13 mouse cellular contexts compared by ENCODE assay signal in genomic region chr16:89972854-89973487, GRCm38 (mm10).
DNase-seq lines count a peak whose midpoint lies in the region; ATAC-seq lines count a peak whose summit lies in the region.
"Had no signal": no experiment of that assay in that cellular context is flagged by ENCODE, and none has a peak within 500 bp of the region (broad histone marks: within the 10 kb centered on the region; RNA-seq: fewer than 3 reads in every experiment).

No protein-coding gene starts in this region.

- H3K36me3 ChIP-seq in embryonic facial prominence, embryonic 13.5 days: no peaks in the 10 kb centered on the region
- no peaks in the 10 kb centered on the region for H3K36me3 ChIP-seq in embryonic facial prominence, embryonic 10.5 days (replicated peaks)
- peaks cover 5% of the 10 kb centered on the region; the same call in 1 of the 2 replicates for H3K36me3 ChIP-seq in forebrain, embryonic 13.5 days (ENCODE audit: poor library complexity, severe bottlenecking)
- H3K36me3 ChIP-seq: heart, embryonic 15.5 days; limb, embryonic 13.5 days had no signal

- no peak overlapping the region for H3K4me2 ChIP-seq in embryonic facial prominence, embryonic 13.5 days
- no peak overlapping the region for H3K4me2 ChIP-seq in forebrain, embryonic 13.5 days
- H3K4me2 ChIP-seq: heart, embryonic 15.5 days; limb, embryonic 13.5 days had no signal

- 92% methylated on average over 15 of the region's 15 CpGs for WGBS in embryonic facial prominence, embryonic 13.5 days
- WGBS in embryonic facial prominence, embryonic 10.5 days: 94% methylated on average over 15 of the region's 15 CpGs
- WGBS in forebrain, embryonic 13.5 days: 95% methylated on average over 15 of the region's 15 CpGs

- H3K27me3 ChIP-seq in embryonic facial prominence, embryonic 13.5 days: no peaks in the 10 kb centered on the region
- H3K27me3 ChIP-seq in embryonic facial prominence, embryonic 10.5 days (replicated peaks; ENCODE audit: low read depth, poor library complexity, severe bottlenecking): no peaks in the 10 kb centered on the region
- H3K27me3 ChIP-seq in forebrain, embryonic 13.5 days: no peaks in the 10 kb centered on the region
- H3K27me3 ChIP-seq: heart, embryonic 15.5 days; limb, embryonic 13.5 days had no signal

- peak; percentile 48; the same call in 1 of the 2 replicates for ATAC-seq in embryonic facial prominence, embryonic 13.5 days (ENCODE audit: insufficient number of reproducible peaks, insufficient read depth, low FRiP score, low TSS enrichment, low read depth)
- peak; percentile 97 for ATAC-seq in activated CD4-positive, CD25-positive, alpha-beta regulatory T cell, adult 4 months
- peak; percentile 98 for ATAC-seq in inflammation-experienced regulatory T-cells, adult 6 months
- ATAC-seq in forebrain, embryonic 13.5 days: no peak

- no peak overlapping the region for H3K9ac ChIP-seq in embryonic facial prominence, embryonic 13.5 days
- no peak overlapping the region for H3K9ac ChIP-seq in forebrain, embryonic 13.5 days
- H3K9ac ChIP-seq: heart, embryonic 15.5 days; limb, embryonic 13.5 days had no signal

- DNase-seq in embryonic facial prominence, embryonic 10.5 days (ENCODE audit: low spot score): no peak
- DNase-seq in 3134 (ENCODE audit: extremely low read depth, insufficient read length, low spot score): peak; percentile 71
- no peak for DNase-seq in testis, postnatal 14 days (ENCODE audit: low spot score)
- DNase-seq in gastrocnemius, postnatal 36 days: no peak
- DNase-seq: cerebellum, adult 8-10 months; gastrocnemius, adult 2 months had no signal

- no peak overlapping the region for H3K4me3 ChIP-seq in embryonic facial prominence, embryonic 13.5 days
- H3K4me3 ChIP-seq in embryonic facial prominence, embryonic 10.5 days: no peak overlapping the region
- no peak overlapping the region for H3K4me3 ChIP-seq in forebrain, embryonic 13.5 days
- H3K4me3 ChIP-seq: gastrocnemius, adult 2 months; heart, embryonic 15.5 days; layer of hippocampus, adult 2 months; limb, embryonic 13.5 days had no signal

- no peak overlapping the region for H3K27ac ChIP-seq in embryonic facial prominence, embryonic 13.5 days
- H3K27ac ChIP-seq in embryonic facial prominence, embryonic 10.5 days (replicated peaks): no peak overlapping the region
- H3K27ac ChIP-seq in forebrain, embryonic 13.5 days: no peak overlapping the region
- H3K27ac ChIP-seq: gastrocnemius, adult 2 months; heart, embryonic 15.5 days; layer of hippocampus, adult 2 months; limb, embryonic 13.5 days had no signal

- intact Hi-C loops in gastrocnemius, postnatal 36 days (cut with DNase I): no loop called here

- no peaks in the 10 kb centered on the region for H3K9me3 ChIP-seq in embryonic facial prominence, embryonic 13.5 days
- no peaks in the 10 kb centered on the region for H3K9me3 ChIP-seq in embryonic facial prominence, embryonic 10.5 days
- no peaks in the 10 kb centered on the region for H3K9me3 ChIP-seq in forebrain, embryonic 13.5 days (replicated peaks)
- H3K9me3 ChIP-seq: heart, embryonic 15.5 days; limb, embryonic 13.5 days had no signal

- peaks cover 22% of the 10 kb centered on the region for H3K4me1 ChIP-seq in embryonic facial prominence, embryonic 13.5 days
- no peaks in the 10 kb centered on the region for H3K4me1 ChIP-seq in embryonic facial prominence, embryonic 10.5 days
- H3K4me1 ChIP-seq in forebrain, embryonic 13.5 days: peaks cover 7% of the 10 kb centered on the region; the same call in 1 of the 2 replicates
- H3K4me1 ChIP-seq: heart, embryonic 15.5 days had no signal
